Mouse (Mus musculus) brown adipose tissue, adult 24 weeks (tissue): ENCODE data around the gene Tsfm. TPM values are rescaled to one million over a fixed set of nuclear protein-coding genes. Genes with fewer than 3 reads are reported as not detected.

ENCODE experiments used
- H3K27ac ChIP-seq: fragments of 200-500 bp; replicated peaks from 2 replicates; pipeline ENCODE4 v1.5.1; 2012; ENCODE audit warnings: low read depth, mild to moderate bottlenecking, low read length
- H3K4me1 ChIP-seq: fragments of 200-500 bp; 2 replicates; pipeline ENCODE4 v1.6.1; 2012; ENCODE audit warnings: low read length, mixed read lengths; ENCODE audit not compliant: control insufficient read depth, insufficient read depth, insufficient read length
- H3K4me3 ChIP-seq: fragments of 200-500 bp; 2 replicates; pipeline ENCODE4 v1.5.1; 2012; ENCODE audit warnings: low read depth, mild to moderate bottlenecking, low read length, moderate library complexity; ENCODE audit not compliant: insufficient read depth
- polyA plus RNA-seq: library from polyadenylated mRNA; stranded (reverse); fragments of >200 nt; gene quantifications from 2 replicates; pipeline ENCODE4 v1.2.4, GENCODE M21; 2012; ENCODE audit not compliant: missing spikeins, insufficient read depth, insufficient read length

Gene Tsfm
- polyA plus RNA-seq, 1 experiment = 67.3 TPM

DNA sequence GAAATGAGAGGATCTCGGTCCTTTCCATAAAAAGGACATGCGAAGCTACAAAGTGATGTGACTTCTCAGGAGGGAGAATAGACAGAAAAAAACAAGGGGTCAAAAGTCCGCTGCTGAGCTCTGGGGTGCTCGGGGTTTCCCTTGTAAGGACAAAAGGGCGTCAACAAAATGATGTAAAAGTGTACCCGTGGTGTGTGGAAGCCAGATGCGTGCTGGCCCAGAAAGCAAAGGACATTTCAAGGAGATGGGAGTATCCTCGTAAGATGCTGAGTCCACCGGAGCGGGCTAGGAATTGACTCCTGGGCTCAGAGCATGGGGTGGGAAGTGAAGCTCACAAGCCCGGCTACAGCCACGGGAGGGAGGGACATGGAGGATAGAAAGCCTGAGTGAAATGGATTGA, 7.0 kb upstream of the Tsfm start:
- Histone ChIP-seq H3K27ac (no peak overlapping the region), H3K4me3 (no peak overlapping the region), H3K4me1 (0 out of 2 replicates have a peak, but pooled peaks cover 3% of the 10 kb centered on the region)

DNA sequence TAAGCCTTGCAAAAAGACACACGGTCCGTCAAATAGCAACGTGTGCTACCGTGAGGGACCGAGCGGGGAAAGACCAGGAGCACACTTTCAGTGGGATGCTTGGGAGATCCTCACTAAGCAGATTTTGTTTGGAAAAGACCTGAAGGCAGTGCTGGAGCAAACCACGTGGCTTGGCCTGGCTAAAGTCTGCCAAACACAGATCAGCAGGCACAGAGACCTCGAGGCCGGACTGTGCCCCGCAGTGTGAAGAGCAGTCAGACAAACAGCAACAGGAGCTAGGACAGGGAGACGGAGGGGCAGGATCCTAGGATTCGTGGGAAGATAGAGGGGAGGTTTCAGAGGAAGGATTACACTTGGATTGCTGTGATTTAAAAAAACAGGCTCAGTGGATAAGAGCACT, 5.6 kb upstream of the Tsfm start:
- 0 out of 2 replicates have a peak, but pooled peaks cover 3% of the 10 kb centered on the region for H3K4me1 ChIP-seq
- no peak overlapping the region for H3K4me3 ChIP-seq
- no peak overlapping the region for H3K27ac ChIP-seq

DNA sequence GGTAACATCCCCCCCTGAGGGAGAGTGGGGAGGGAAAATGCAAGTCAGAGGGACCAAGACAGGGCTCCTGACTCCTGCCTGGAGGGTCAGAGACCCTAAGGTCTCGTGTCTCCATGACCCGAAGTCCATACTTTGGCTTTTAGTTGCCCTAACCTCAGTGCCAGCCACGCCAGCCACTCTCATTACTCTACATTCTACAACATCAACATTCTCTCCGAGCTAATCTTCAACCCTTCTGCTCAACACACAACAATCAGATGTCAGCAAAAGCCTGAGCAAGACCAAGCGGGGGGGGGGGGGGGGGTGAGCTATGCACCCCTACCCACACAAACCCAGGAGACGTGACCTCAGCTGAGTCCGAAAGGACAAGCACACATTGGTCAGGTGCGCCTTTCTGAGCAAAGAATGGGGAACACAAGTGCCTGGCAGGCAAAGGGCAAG, 2.7 kb upstream of the Tsfm start:
- Histone ChIP-seq H3K4me3 (no peak overlapping the region), H3K27ac (no peak overlapping the region), H3K4me1 (no peaks in the 10 kb centered on the region)

- no peak overlapping the region for H3K4me3 ChIP-seq
- no peak overlapping the region for H3K27ac ChIP-seq
- peaks cover 2% of the 10 kb centered on the region; the same call in 1 of the 2 replicates for H3K4me1 ChIP-seq
Measured at GRCm38 (mm10) chr10:127018422-127018821, 12.2 kb downstream of the Tsfm start.

GRCm38 (mm10) chr10:127017071-127017470, 13.6 kb downstream of the Tsfm start:
- H3K4me1 ChIP-seq = no peaks in the 10 kb centered on the region
- no peak overlapping the region for H3K4me3 ChIP-seq
- no peak overlapping the region for H3K27ac ChIP-seq

DNA sequence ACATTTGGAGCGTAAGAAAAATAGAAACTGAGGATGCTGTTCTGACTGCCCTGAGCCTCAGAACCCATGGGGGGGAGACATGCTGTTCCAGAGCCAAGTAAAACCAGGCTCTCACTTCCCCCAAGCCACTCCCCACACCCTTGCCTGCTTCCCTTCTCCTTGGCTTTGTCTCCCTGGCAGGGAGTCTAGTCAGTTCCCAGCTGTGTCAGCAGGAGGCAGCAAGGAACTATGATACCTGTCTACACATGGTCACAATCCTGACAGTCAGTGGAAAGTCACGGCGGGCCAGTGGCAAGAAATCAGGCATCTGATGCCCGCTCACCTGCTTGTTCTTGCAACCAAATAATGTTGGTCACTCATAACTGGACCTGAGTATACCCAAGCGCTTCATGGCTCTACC, 14.2 kb downstream of the Tsfm start:
- no peaks in the 10 kb centered on the region for H3K4me1 ChIP-seq
- no peak overlapping the region for H3K27ac ChIP-seq
- H3K4me3 ChIP-seq = no peak overlapping the region

- no peaks in the 10 kb centered on the region for H3K4me1 ChIP-seq
- H3K4me3 ChIP-seq = no peak overlapping the region
- no peak overlapping the region for H3K27ac ChIP-seq
Measured at GRCm38 (mm10) chr10:127003806-127004205, 26.8 kb downstream of the Tsfm start.

DNA sequence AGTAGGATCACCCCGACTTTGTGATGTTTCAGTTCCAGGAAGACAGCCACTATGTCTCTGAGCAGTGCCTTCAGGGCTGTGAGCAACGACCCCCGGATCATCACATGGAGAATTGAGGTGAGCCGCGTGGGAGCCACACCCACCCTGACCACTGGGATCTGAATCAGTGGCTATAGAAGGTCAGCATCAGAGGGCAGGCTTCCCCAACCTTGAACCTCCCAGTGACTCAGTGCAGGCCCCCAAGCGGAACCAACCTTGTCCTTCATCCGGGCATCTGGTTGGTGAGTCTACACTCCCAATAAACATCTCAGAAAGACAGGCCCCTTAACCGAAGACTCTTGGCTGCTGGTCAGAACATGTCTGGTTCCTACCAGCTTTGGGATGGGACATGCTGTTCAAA, 27.3 kb downstream of the Tsfm start:
- Histone ChIP-seq H3K4me3 (no peak overlapping the region), H3K4me1 (no peaks in the 10 kb centered on the region), H3K27ac (no peak overlapping the region)

DNA sequence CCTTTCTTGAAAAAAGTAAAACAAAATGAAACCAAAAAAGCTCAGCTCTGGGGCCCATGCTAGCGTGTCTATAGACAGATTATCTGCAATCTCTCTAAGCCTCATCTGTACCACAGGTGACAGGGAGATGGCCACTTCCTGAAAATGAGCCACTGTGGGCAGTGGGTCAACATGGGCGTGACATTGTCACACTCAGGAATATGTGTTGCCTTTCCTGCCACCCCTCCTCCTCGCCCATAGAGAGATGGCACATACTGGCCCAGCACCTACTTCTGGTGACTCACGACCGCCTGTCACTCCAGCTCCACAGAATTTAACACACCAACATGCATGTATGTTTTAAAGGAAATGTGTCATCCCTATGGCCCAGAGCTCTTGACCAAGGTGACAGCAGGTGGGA, 27.9 kb downstream of the Tsfm start:
- no peak overlapping the region for H3K27ac ChIP-seq
- H3K4me3 ChIP-seq = no peak overlapping the region
- H3K4me1 ChIP-seq = no peaks in the 10 kb centered on the region

GRCm38 (mm10) chr10:127002056-127002455, 28.6 kb downstream of the Tsfm start:
- Histone ChIP-seq H3K4me1 (no peaks in the 10 kb centered on the region), H3K4me3 (no peak overlapping the region), H3K27ac (no peak overlapping the region)

DNA sequence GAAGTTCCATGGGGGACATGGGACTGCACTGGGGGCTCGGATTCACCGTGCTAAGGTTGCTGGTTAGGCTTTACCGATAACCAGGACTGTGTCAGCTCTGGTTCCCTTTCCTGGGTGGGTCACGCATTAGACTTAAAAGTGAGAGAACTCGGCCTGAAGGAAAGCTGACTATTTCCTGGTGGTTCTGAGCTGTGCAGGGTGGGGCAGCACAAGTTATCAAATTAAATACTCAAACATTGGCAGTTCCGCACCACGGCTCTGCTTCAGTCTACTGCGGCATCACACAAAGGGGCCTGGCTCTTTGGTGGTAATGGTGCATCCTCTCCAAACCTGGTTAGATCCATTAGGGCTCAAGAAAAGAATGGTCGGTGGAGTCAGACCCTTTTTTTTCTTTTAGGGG, 29.3 kb downstream of the Tsfm start:
- Histone ChIP-seq H3K4me3 (no peak overlapping the region), H3K4me1 (no peaks in the 10 kb centered on the region)

DNA sequence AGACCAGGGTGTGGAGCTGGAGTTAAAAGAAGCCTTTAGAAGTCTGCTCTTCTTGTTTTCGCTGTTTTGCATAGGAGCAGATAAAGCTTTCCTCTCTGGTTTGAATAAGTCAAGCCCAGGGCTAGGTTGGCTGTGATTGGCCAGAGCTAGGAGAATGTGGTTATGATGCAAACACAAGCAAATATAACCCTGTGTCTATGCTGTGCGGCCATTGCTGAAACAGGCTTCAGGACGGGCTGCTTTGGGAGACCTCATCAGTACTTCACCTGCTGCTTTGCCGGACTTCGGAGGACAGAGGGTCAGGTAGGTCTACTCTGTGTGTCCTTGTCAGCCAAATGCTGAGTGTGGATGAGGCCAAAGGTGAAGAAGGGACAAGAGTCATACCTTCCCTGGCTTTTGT, 30.1 kb downstream of the Tsfm start, which contains the start of gene Avil:
Avil (plus strand) TSS at position 181 of the 400 bp plus-strand sequence.
- Histone ChIP-seq H3K4me1 (no peaks in the 10 kb centered on the region), H3K4me3 (no peak within 1 kb of the TSS), H3K27ac (no peak within 1 kb of the TSS)

More for the DNA sequence above, 29.3 kb downstream of the Tsfm start:
- no peak overlapping the region for H3K27ac ChIP-seq

- H3K4me1 ChIP-seq = no peaks in the 10 kb centered on the region
- H3K4me3 ChIP-seq = no peak overlapping the region
Measured at GRCm38 (mm10) chr10:126997340-126998113, 33.1 kb downstream of the Tsfm start.

GRCm38 (mm10) chr10:126993621-126994020, 37.0 kb downstream of the Tsfm start:
- no peak overlapping the region for H3K27ac ChIP-seq
- H3K4me1 ChIP-seq = peaks cover 12% of the 10 kb centered on the region
- H3K4me3 ChIP-seq = no peak overlapping the region

More at GRCm38 (mm10) chr10:126997340-126998113, 33.1 kb downstream of the Tsfm start:
- no peak overlapping the region for H3K27ac ChIP-seq

GRCm38 (mm10) chr10:126991676-126992075, 39.0 kb downstream of the Tsfm start:
- Histone ChIP-seq H3K4me3 (no peak overlapping the region), H3K27ac (no peak overlapping the region), H3K4me1 (peaks cover 30% of the 10 kb centered on the region)
